Mouse (Mus musculus) stomach, postnatal 0 days (tissue): ENCODE measurements around the gene Il17re.

Experiments
- CTCF ChIP-seq: IDR thresholded peaks from 2 replicates; pipeline ENCODE4 v1.5.1; 2016; ENCODE audit warnings: antibody characterized with exemption, low read depth, mild to moderate bottlenecking, moderate library complexity
- EP300 ChIP-seq: optimal IDR thresholded peaks from 2 replicates; pipeline ENCODE3; 2016; ENCODE audit warnings: antibody characterized with exemption

GRCm38 (mm10) chr6:113451839-113452238 is 6.4 kb upstream of the Il17re start:
- TF ChIP-seq CTCF: no peak
- TF ChIP-seq EP300: no peak
